Mouse (Mus musculus) cortical plate, adult 2 months (tissue): Measurements from ENCODE around the gene Sdf2. TPM values are rescaled to one million over a fixed set of nuclear protein-coding genes. Genes with fewer than 3 reads are reported as not detected.
A peak's percentile ranks its signal among the peaks of the same experiment; 100 is the strongest.

Experiments
- H3K27ac ChIP-seq: fragments of 200-500 bp; 2 replicates; pipeline ENCODE4 v1.5.1; 2012; ENCODE audit warnings: low read length, control low read depth, inconsistent platforms; ENCODE audit not compliant: insufficient read depth
- H3K4me1 ChIP-seq: fragments of 200-500 bp; 2 replicates; pipeline ENCODE4 v1.6.1; 2011; ENCODE audit warnings: low read length; ENCODE audit not compliant: control insufficient read depth, insufficient read depth
- H3K4me3 ChIP-seq: fragments of 200-500 bp; 2 replicates; pipeline ENCODE4 v1.5.1; 2011; ENCODE audit warnings: mild to moderate bottlenecking, low read length, control low read depth; ENCODE audit not compliant: insufficient read depth
- CTCF ChIP-seq: fragments of 200-500 bp; IDR thresholded peaks from 2 replicates; pipeline ENCODE4 v1.5.1; 2011; ENCODE audit warnings: mild to moderate bottlenecking, control low read depth, low read length; ENCODE audit not compliant: insufficient read depth; ENCODE audit errors: extremely low read depth
- POLR2A ChIP-seq: fragments of 200-500 bp; IDR thresholded peaks from 2 replicates; pipeline ENCODE4 v1.6.1; 2011; ENCODE audit warnings: mild to moderate bottlenecking, low read length, control low read depth; ENCODE audit not compliant: insufficient read depth; ENCODE audit errors: extremely low read depth
- polyA plus RNA-seq: library from polyadenylated mRNA; depleted of rRNA; stranded (reverse); fragments of >200 nt; gene quantifications from 2 replicates; pipeline ENCODE4 v1.2.3, GENCODE M21; 2012; rRNA removed

Sdf2 gene
- polyA plus RNA-seq, 1 experiment: 111 TPM

GRCm38 (mm10) chr11:78294585-78294984 lies 49.0 kb downstream of the Sdf2 start:
- H3K4me1 ChIP-seq: peaks cover 2% of the 10 kb centered on the region; the same call in 1 of the 2 replicates
- H3K4me3 ChIP-seq: no peak overlapping the region
- no peak for TF ChIP-seq POLR2A
- no peak for TF ChIP-seq CTCF
- H3K27ac ChIP-seq: no peak overlapping the region

DNA sequence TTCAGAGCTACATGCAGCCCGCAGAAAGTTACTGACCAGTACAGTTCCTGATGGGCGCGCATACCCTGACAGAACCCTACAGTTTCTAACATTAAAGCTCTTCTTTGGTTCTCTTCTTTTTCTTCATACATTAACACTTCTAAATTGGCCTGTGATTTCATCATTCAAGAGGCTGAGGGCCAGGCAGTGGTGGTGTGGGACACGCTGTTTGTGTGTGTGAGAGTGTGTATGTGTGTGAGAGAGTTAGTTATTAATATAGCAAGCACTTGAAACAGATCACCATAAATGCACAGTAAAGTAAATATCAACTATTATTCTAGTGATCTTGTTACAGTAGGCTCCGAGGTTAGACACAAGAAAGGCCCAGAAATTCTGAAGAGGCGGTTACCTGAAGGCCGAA lies 55.4 kb downstream of the Sdf2 start:
- Histone ChIP-seq H3K4me1 (no peaks in the 10 kb centered on the region), H3K27ac (no peak overlapping the region)
- no peak for TF ChIP-seq POLR2A
- no peak for TF ChIP-seq CTCF

DNA sequence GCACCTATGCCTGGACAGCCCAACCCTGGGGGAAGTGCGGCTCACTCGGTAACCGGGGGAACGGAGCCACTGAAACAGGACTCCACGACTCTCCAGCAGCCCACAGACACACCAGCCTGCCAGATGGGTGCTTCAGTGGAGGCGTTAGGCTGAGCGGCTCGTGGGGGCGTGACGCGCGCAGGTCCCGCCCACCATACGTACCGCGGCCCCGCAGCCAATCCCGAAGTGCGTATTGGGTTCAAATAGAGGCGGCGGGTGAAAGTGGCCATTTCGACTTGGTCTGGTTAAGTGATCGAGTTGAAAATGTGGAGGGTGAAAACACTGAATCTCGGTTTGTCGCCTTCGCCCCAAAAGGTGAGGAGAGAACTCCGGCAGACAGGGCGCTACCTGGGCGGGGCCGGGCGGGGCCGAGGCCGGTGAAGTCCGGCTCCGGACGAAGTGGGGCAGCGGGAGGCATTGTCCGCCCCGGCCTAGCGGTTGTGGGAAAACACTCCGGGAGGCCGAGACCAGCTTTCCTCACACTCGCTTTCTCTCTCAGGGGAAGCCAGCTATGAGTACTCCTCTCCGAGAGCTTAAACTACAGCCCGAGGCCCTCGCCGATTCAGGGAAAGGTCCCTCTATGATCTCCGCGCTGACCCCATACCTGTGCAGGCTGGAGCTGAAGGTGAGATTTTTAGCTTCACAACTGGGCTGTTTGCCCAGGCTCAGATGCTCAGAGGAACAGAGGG lies 56.0 kb downstream of the Sdf2 start, which contains the start of gene Spag5:
Spag5 (plus strand) TSS at position 173 of the 728 bp plus-strand sequence.
- TF ChIP-seq POLR2A: peak; percentile 63; the same call in 1 of the 2 replicates
- no peak for TF ChIP-seq CTCF
- H3K4me3 ChIP-seq: peak within 1 kb of the TSS; percentile 3
- H3K27ac ChIP-seq: no peak within 1 kb of the TSS
- no peaks in the 10 kb centered on the region for H3K4me1 ChIP-seq

More for the DNA sequence above, 55.4 kb downstream of the Sdf2 start:
- H3K4me3 ChIP-seq: peak overlapping the region; percentile 3

Other genes starting within 250 kb of the Sdf2 start
- gene Dhrs13, start 213.5 kb upstream of the Sdf2 start, polyA plus RNA-seq: 5.7 and 7.1 TPM in 2 replicates
- 163 and 170 TPM in 2 replicates for gene Flot2, start 207.8 kb upstream of the Sdf2 start, polyA plus RNA-seq
- 26.0 and 26.1 TPM in 2 replicates for gene Eral1, start 165.4 kb upstream of the Sdf2 start, polyA plus RNA-seq
- 19.1 and 19.5 TPM in 2 replicates for gene Fam222b, start 151.1 kb upstream of the Sdf2 start, polyA plus RNA-seq
- 17.1 and 19.6 TPM in 2 replicates for gene Traf4, start 80.2 kb upstream of the Sdf2 start, polyA plus RNA-seq
- gene Nek8, start 69.1 kb upstream of the Sdf2 start, polyA plus RNA-seq: 5.4 and 6.2 TPM in 2 replicates
- 83.0 and 84.4 TPM in 2 replicates for gene Tlcd1, start 69.0 kb upstream of the Sdf2 start, polyA plus RNA-seq
- 1,200 and 1,274 TPM in 2 replicates for gene Rpl23a, start 62.2 kb upstream of the Sdf2 start, polyA plus RNA-seq
- 46.6 and 56.0 TPM in 2 replicates for gene Rab34, start 57.3 kb upstream of the Sdf2 start, polyA plus RNA-seq
- 6.2 TPM in 2 replicates for gene Proca1, start 52.4 kb upstream of the Sdf2 start, polyA plus RNA-seq
- gene Supt6, start 241 bp downstream of the Sdf2 start, polyA plus RNA-seq: 39.9 and 40.1 TPM in 2 replicates
- gene 2610507B11Rik, start 16.0 kb downstream of the Sdf2 start, polyA plus RNA-seq: 101 and 103 TPM in 2 replicates
- gene BC030499, start 45.1 kb downstream of the Sdf2 start, polyA plus RNA-seq: 31.8 and 39.1 TPM in 2 replicates
- 29.6 and 35.1 TPM in 2 replicates for gene Spag5, start 55.8 kb downstream of the Sdf2 start, polyA plus RNA-seq
- 1,609 and 1,659 TPM in 2 replicates for gene Aldoc, start 77.2 kb downstream of the Sdf2 start, polyA plus RNA-seq
- gene Pigs, start 82.7 kb downstream of the Sdf2 start, polyA plus RNA-seq: 69.3 and 77.3 TPM in 2 replicates
- 65.3 and 68.4 TPM in 2 replicates for gene Unc119, start 97.7 kb downstream of the Sdf2 start, polyA plus RNA-seq
- 0.02 TPM in 2 replicates for gene Foxn1, start 140.8 kb downstream of the Sdf2 start, polyA plus RNA-seq
- gene Slc13a2, start 176.5 kb downstream of the Sdf2 start, polyA plus RNA-seq: 0.04 TPM in 1 of 2 replicates, not detected in the other
- gene Slc46a1, start 220.0 kb downstream of the Sdf2 start, polyA plus RNA-seq: 13.6 and 14.7 TPM in 2 replicates